Mouse (Mus musculus) brain, embryonic 14.5 days (tissue): ENCODE results near the gene Tspan15.

ENCODE experiments used
- CTCF ChIP-seq: fragments of 200-500 bp; IDR thresholded peaks from 2 replicates; pipeline ENCODE4 v1.5.1; 2012; ENCODE audit warnings: inconsistent platforms, mild to moderate bottlenecking, moderate library complexity, borderline replicate concordance; ENCODE audit not compliant: insufficient read depth, insufficient read length; ENCODE audit errors: extremely low read depth
- POLR2A ChIP-seq: fragments of 200-500 bp; IDR thresholded peaks from 2 replicates; pipeline ENCODE4 v1.6.1; 2012; ENCODE audit warnings: mild to moderate bottlenecking, inconsistent platforms, borderline replicate concordance; ENCODE audit not compliant: poor library complexity, insufficient read depth, insufficient read length, severe bottlenecking; ENCODE audit errors: extremely low read depth

- TF ChIP-seq POLR2A: no peak
- TF ChIP-seq CTCF: no peak
These were observed 22.7 kb downstream of the Tspan15 start for GRCm38 (mm10) chr10:62208241-62208896.
